Mouse (Mus musculus): Measurements from ENCODE around the gene Prkd3.

DNA sequence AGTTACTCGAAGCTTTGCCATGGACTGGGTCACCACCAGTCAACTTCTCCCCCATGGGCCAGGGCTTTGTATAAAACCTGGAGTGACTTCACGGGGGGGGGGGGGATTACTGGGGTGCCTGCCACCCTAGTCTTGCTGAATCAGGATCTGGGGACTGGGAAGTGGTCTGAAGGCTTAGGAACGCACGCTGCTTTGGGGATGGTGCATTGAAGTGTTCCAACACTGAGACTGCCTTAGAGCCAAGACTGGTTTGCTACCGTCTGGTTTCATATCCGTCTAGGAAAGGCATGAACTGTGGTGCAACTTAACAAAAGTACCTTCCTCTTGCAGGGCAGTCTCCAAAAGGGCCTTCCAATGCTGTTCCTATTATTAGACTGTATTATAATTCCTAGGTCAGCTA lies 102.9 kb downstream of the Prkd3 start:
- TF ChIP-seq POLR2A (IDR thresholded peaks at IDR 0.05; ENCODE audit: low read depth, low read length) (no peak), CTCF (IDR thresholded peaks at IDR 0.05; ENCODE audit: extremely low read depth, insufficient read depth, insufficient read length, insufficient replicate concordance) (no peak)
